Mouse (Mus musculus) neural tube, embryonic 14.5 days (tissue): ENCODE measurements at regions not wholly inside any gene's neighbourhood (a gene's known extent, or its start where the extent isn't known, plus 50 kb on each side); places are given as distances from the start of the nearest gene placed in this dataset.

ENCODE experiments used
- ATAC-seq: fragments of 200-750 bp; cut with Nextera tagmentation; 2 replicates; pipeline ENCODE4 v1.8.0; 2017; ENCODE audit warnings: low read depth, mild to moderate bottlenecking, moderate TSS enrichment, moderate library complexity
- H3K27ac ChIP-seq: fragments of 300-500 bp; sonication (generic); 2 replicates; pipeline ENCODE4 v1.5.1; 2014; ENCODE audit warnings: low read depth, mild to moderate bottlenecking, control low read depth, low read length, moderate library complexity, mixed read lengths
- H3K27me3 ChIP-seq: fragments of 300-500 bp; sonication (generic); 2 replicates; pipeline ENCODE4 v1.6.1; 2014; ENCODE audit warnings: low read length; ENCODE audit not compliant: control insufficient read depth, insufficient read depth
- H3K36me3 ChIP-seq: fragments of 300-500 bp; sonication (generic); 2 replicates; pipeline ENCODE4 v1.6.1; 2014; ENCODE audit warnings: low read length, mixed read lengths; ENCODE audit not compliant: control insufficient read depth, insufficient read depth
- H3K4me1 ChIP-seq: fragments of 300-500 bp; sonication (generic); 2 replicates; pipeline ENCODE4 v1.6.1; 2014; ENCODE audit warnings: low read length; ENCODE audit not compliant: control insufficient read depth, insufficient read depth
- H3K4me2 ChIP-seq: fragments of 300-500 bp; sonication (generic); 2 replicates; pipeline ENCODE4 v1.6.1; 2014; ENCODE audit warnings: mild to moderate bottlenecking, low read depth, low read length, control low read depth
- H3K4me3 ChIP-seq: fragments of 300-500 bp; sonication (generic); 2 replicates; pipeline ENCODE4 v1.5.1; 2014; ENCODE audit warnings: low read depth, low read length, control low read depth, mixed read lengths
- H3K9ac ChIP-seq: fragments of 300-500 bp; sonication (generic); replicated peaks from 2 replicates; pipeline ENCODE4 v1.6.1; 2014; ENCODE audit warnings: low read depth, mild to moderate bottlenecking, control low read depth, low read length, mixed read lengths
- H3K9me3 ChIP-seq: fragments of 300-500 bp; sonication (generic); 2 replicates; pipeline ENCODE4 v1.6.1; 2016; ENCODE audit warnings: low read length; ENCODE audit not compliant: control insufficient read depth
- WGBS: fragments of 180-500 bp; shearing (Covaris S2); extraction: QIAGEN DNeasy Blood & Tissue Kit; methylation state at CpG from one replicate; pipeline ENCODE4 v1.1.7; 2014; 5-methylcytosine and 5-hydroxymethylcytosine counted together

DNA sequence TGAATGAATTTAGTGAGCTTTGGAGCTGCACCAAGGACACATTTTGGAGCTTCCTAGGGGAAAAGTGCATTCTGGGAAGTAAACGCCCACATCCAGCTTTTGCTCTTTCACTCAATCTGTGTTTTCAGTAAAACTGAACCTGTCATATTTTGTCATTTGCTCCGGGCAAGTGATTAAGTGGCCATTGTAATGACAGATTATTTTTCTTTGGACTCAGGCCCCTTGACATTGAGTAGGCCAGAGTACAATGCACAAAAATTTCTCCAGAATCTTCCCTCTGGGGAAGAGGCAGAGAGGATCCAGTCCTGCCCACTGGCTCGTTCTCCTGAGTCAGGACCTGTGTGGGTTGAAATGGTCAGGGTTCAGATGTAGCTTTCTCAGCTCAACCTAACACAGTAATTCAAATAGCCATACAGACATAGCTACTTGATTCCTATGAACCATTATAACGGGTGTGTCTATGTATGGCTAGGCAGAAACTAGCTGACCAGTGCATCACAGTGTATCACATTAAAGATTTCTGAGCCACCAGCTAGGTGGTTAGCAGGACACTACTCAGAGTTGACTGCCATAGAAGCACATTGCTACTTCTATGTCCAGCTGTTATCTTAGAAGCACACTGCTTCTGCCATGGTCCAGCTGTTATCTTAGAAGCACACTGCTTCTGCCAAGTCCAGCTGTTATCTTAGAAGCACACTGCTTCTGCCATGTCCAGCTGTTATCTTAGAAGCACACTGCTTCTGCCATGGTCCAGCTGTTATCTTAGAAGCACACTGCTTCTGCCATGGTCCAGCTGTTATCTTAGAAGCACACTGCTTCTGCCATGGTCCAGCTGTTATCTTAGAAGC, 129.9 kb downstream of the Mtx2 start:
- Histone ChIP-seq H3K4me2 (no peak overlapping the region), H3K9me3 (no peaks in the 10 kb centered on the region), H3K27me3 (no peaks in the 10 kb centered on the region), H3K9ac (no peak overlapping the region), H3K4me3 (no peak overlapping the region), H3K36me3 (no peaks in the 10 kb centered on the region), H3K27ac (no peak overlapping the region), H3K4me1 (no peaks in the 10 kb centered on the region)
- WGBS = 90% methylated on average over 4 of the region's 4 CpGs
- no peak for ATAC-seq

DNA sequence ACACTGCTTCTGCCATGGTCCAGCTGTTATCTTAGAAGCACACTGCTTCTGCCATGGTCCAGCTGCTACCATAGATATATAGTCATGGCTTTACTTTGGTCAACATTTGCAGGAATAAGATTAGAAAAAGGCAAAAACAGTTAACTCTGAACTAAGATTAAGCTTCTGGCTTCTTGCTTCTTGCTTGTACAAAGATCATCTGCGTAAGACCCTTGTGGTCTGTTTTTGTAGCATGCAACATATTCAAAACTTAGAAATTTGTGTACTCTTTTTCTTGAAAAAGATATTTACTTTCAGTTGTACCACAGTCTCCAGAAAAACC, 130.5 kb downstream of the Mtx2 start:
- ATAC-seq = no peak
- WGBS = 98% methylated on average over 1 of the region's 1 CpGs
- Histone ChIP-seq H3K4me1 (no peaks in the 10 kb centered on the region), H3K9ac (no peak overlapping the region), H3K4me3 (no peak overlapping the region), H3K36me3 (no peaks in the 10 kb centered on the region), H3K27ac (no peak overlapping the region), H3K4me2 (no peak overlapping the region), H3K9me3 (no peaks in the 10 kb centered on the region), H3K27me3 (no peaks in the 10 kb centered on the region)

DNA sequence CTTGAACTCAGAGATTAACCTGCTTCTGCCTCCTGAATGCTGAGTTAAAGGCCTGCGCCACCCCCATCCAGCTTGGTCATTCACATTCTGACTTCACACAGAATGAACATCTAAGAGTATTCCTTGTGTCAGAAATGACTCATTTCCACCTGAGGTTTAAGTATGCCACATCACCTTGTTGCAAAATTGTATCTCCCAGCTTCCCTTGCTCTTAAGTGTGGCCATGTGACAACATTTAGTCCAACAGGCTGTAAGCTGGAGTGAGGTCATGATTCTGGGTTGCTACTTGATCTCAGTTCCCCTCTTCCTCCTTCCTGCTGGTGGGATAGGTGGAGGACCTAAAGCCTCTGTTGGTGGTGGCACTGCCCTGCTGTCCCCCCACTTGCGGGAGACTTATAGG, 131.0 kb downstream of the Mtx2 start:
- H3K4me1 ChIP-seq = no peaks in the 10 kb centered on the region
- WGBS = 98% methylated on average over 2 of the region's 2 CpGs

DNA sequence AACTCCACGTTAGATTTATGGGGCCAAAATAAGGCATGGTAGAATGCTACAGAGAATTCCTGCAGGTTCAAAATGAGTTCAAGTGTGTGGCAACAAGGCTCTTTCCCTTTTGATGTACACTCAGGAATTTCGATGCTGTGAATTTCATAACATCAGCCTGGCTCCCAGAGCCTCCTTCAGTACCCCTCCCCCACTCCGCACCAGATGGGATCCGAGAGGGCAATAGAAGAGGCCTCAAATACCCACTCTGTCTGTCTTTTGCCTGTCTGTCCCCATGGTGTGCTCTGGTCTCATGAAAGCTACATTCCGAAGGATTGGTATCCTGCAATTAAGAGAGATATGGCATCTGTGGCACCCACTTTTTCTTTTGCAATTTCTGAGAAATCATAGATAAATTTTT, 134.3 kb downstream of the Mtx2 start:
- ATAC-seq = no peak
- H3K4me3 ChIP-seq = no peak overlapping the region
- 41% methylated on average over 5 of the region's 5 CpGs for WGBS
- H3K9me3 ChIP-seq = no peaks in the 10 kb centered on the region
- H3K36me3 ChIP-seq = no peaks in the 10 kb centered on the region
- no peak overlapping the region for H3K9ac ChIP-seq
- peaks cover under 1% of the 10 kb centered on the region; the same call in 1 of the 2 replicates for H3K4me1 ChIP-seq
- no peaks in the 10 kb centered on the region for H3K27me3 ChIP-seq
- no peak overlapping the region for H3K4me2 ChIP-seq
- H3K27ac ChIP-seq = no peak overlapping the region

More for the DNA sequence above, 131.0 kb downstream of the Mtx2 start:
- H3K9me3 ChIP-seq = no peaks in the 10 kb centered on the region
- H3K4me3 ChIP-seq = no peak overlapping the region
- H3K27ac ChIP-seq = no peak overlapping the region
- no peaks in the 10 kb centered on the region for H3K36me3 ChIP-seq
- H3K4me2 ChIP-seq = no peak overlapping the region
- no peak overlapping the region for H3K9ac ChIP-seq
- no peak for ATAC-seq
- no peaks in the 10 kb centered on the region for H3K27me3 ChIP-seq

DNA sequence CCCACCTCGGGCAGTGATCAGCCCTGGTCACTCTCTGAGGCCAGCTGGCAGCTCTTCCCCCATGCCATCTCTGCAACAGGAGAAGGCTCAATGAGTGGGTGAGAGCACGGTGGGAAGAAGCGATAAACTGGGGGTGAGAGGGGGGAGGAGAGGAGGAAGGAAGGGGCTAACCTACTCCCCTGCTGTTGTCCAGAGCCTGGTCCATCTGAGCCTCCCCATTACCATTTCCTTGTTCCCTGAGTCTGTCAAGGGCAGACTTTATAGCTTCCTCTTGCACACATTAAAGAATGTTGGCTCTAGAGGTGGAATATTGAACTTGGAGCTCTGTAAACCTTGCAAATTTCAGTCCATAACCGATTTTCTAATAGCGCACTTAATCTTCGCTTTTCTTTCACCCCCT, 136.8 kb downstream of the Mtx2 start:
- Histone ChIP-seq H3K9ac (no peak overlapping the region), H3K9me3 (no peaks in the 10 kb centered on the region), H3K27me3 (no peaks in the 10 kb centered on the region), H3K36me3 (no peaks in the 10 kb centered on the region), H3K4me2 (no peak overlapping the region), H3K27ac (no peak overlapping the region), H3K4me1 (peaks cover 8% of the 10 kb centered on the region; the same call in 1 of the 2 replicates), H3K4me3 (no peak overlapping the region)
- ATAC-seq = no peak
- WGBS = 91% methylated on average over 6 of the region's 6 CpGs

DNA sequence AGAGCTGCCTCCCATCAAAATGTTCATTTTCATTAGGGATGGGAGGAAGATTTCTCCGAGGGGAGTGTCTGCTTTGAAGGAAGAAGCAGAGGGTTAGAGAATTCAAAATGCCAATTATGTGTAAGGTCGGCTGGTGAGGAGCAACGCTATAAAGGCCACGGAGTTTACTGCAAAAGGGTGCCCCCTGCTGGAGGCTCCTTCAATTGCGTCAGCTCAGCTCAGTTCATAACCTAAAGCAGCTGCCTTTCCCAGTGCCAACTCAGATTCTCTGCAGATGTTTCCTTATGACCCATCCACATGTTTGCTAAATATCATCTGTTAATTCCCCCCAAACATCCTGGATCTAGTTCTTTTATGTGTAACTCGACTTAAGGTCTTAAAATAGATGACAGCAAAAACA, 138.8 kb downstream of the Mtx2 start:
- H3K9ac ChIP-seq = no peak overlapping the region
- H3K4me3 ChIP-seq = no peak overlapping the region
- H3K36me3 ChIP-seq = no peaks in the 10 kb centered on the region
- H3K4me2 ChIP-seq = no peak overlapping the region
- ATAC-seq = peak; percentile 78
- H3K4me1 ChIP-seq = peaks cover 8% of the 10 kb centered on the region; the same call in 1 of the 2 replicates
- H3K9me3 ChIP-seq = no peaks in the 10 kb centered on the region
- H3K27me3 ChIP-seq = no peaks in the 10 kb centered on the region
- H3K27ac ChIP-seq = no peak overlapping the region
- WGBS = under 1% methylated on average over 6 of the region's 6 CpGs

DNA sequence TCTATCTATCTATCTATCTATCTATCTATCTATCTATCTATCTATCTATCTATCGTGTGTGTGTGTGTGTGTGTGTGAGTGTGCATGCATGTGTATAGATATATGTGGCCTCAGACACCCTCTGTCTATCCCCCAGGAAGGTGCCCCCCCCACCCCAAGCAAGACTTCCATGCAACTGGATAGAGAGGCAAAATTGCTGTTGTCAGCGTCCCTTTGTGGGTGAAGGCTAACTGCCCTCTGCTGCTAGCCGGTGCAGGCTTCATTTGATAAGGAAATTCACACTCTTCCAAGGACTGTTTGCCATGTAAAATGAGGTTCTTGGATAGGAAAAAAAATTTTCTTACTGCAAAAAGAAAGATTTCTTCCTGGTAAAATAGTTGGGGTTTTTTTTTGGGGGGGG, 139.4 kb downstream of the Mtx2 start:
- Histone ChIP-seq H3K4me2 (peak overlapping the region; percentile 11; the same call in 1 of the 2 replicates), H3K27ac (no peak overlapping the region; the same call in 1 of the 2 replicates), H3K9me3 (no peaks in the 10 kb centered on the region), H3K9ac (no peak overlapping the region), H3K27me3 (no peaks in the 10 kb centered on the region), H3K36me3 (no peaks in the 10 kb centered on the region), H3K4me3 (no peak overlapping the region), H3K4me1 (peaks cover 8% of the 10 kb centered on the region; the same call in 1 of the 2 replicates)
- 28% methylated on average over 3 of the region's 3 CpGs for WGBS
- ATAC-seq = no peak

DNA sequence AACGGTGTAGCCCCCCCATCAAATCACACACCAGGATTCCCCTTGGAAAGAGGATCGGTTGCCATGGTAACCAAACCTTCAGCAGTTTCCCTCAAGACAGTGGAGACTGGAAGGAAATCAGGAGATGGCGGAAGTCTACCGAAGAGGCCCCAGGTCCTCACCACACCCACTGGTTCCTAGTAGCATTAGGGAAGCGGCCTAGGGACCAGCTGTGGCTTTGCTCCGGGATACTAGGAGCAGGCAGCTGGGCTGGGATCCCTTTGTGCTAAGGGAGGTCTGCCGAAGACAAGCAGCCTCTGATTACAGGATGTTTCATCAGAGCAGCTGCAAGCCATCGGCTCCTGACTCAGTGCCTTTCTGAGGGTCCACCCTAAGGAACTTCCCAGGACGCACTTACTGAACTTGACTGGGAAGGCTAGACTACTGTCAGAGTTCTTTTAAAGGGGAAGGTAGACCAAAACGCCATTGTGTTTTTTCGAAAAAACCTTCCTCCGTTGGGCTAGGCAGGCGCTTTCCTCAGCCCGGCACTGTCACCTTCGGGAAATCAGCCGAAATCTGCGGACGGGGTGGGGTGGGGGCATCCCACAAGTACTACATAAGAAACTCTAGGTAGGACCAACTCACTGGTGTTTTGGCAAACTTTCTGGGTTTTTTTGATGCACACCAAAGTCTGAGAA, 139.9 kb downstream of the Mtx2 start:
- Histone ChIP-seq H3K27ac (no peak overlapping the region; the same call in 1 of the 2 replicates), H3K9ac (0 out of 2 replicates have a peak overlapping the region, but pooled peaks have one; percentile 1), H3K4me1 (peaks cover 8% of the 10 kb centered on the region; the same call in 1 of the 2 replicates), H3K36me3 (no peaks in the 10 kb centered on the region), H3K9me3 (no peaks in the 10 kb centered on the region), H3K4me3 (no peak overlapping the region), H3K4me2 (peak overlapping the region; percentile 11; the same call in 1 of the 2 replicates), H3K27me3 (no peaks in the 10 kb centered on the region)
- ATAC-seq = peak; percentile 77
- WGBS = 22% methylated on average over 18 of the region's 18 CpGs

DNA sequence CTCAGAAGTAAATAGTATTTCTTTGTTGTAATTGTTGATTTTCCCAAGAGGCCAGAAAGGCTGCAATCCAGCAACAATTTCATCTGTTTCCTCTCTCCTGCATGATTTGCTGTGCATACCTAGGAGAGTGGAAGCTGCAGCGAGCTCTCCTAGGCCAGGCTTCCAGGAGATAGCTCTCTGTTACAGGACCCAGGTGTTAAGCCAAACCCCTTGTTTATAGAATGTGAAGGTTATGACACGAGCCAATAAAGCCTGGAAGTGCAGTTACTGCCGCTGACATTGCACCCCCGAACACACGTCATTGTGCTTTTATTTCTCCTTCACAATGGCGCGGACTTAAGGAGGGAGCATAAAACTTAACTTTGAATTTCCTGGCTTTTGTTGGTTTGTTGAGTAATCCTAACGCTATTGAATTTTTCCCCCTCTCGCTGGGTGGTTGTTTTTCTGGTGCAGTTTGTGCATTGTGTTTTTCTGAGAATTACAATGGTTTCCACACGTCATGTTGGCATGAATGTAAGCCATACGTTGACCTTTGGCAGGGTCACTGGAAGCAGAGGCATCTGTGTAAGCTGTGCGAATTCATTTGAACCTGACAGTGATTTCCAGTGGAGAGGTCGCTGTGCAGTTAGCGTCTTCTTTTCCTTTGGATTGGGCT, 145.1 kb downstream of the Mtx2 start:
- H3K4me1 ChIP-seq = no peaks in the 10 kb centered on the region; the same call in 1 of the 2 replicates
- H3K36me3 ChIP-seq = no peaks in the 10 kb centered on the region
- ATAC-seq = no peak
- no peaks in the 10 kb centered on the region for H3K27me3 ChIP-seq
- no peaks in the 10 kb centered on the region for H3K9me3 ChIP-seq
- no peak overlapping the region for H3K4me3 ChIP-seq
- 9% methylated on average over 14 of the region's 14 CpGs for WGBS
- no peak overlapping the region for H3K27ac ChIP-seq
- H3K4me2 ChIP-seq = no peak overlapping the region
- no peak overlapping the region for H3K9ac ChIP-seq
